Mouse (Mus musculus) kidney, adult 2 months (tissue): ENCODE results near the gene Vapa.
"Not testable (repeated sequence)": the region's sequence is repeated elsewhere in the genome, so short reads cannot be mapped to it uniquely, and the experiment has no call there.

Experiments
- CTCF ChIP-seq: fragments of 200-500 bp; conservative IDR thresholded peaks from 2 replicates; pipeline ENCODE4 v1.5.1; 2011; ENCODE audit warnings: low read depth, mild to moderate bottlenecking, control low read depth, low read length, moderate library complexity, mixed read lengths; ENCODE audit not compliant: insufficient read depth, insufficient read length
- POLR2A ChIP-seq: fragments of 200-500 bp; IDR thresholded peaks from one replicate; pipeline ENCODE4 v1.6.1; 2011; ENCODE audit warnings: low read depth, low read length, control low read depth

DNA sequence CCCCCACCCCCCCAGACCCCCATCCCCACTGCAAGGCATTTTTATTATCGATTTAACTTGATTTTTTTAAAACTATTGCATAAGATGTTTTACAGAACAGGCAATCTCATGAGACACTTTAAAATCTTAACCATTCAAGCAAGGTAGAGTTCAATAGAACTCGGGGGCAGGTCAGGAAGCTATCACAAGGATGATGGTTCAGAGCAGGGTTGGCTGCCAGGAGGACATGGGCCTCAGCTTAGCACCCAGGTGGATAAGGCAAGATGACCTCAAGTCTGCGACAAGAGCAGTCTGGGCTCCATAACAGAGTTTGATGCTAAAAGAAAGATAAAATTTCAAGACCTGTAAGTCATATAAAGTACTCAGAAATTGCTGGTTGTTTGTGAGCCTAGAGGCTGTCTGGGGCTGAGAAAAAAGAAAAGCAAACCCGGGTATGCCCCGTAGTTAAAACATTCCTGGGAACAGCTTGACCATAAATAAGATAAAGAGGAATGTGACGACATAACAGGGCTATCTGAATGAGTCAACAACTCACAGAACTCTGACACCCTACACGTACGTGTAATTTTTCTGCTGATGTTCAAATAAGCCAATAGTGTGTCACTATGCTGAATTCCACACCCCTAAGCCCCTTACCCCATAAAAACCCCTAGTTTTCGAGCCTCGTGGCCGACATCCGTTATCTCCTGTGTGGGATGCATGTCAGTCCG, 15.6 kb upstream of the Vapa start:
- not testable (repeated sequence) for TF ChIP-seq CTCF, POLR2A
